Mouse (Mus musculus) small intestine, adult 2 months (tissue): ENCODE results near the gene Snhg11. TPM values are rescaled to one million over a fixed set of nuclear protein-coding genes. Genes with fewer than 3 reads are reported as not detected.
A peak's percentile ranks its signal among the peaks of the same experiment; 100 is the strongest.

ENCODE experiments used
- H3K27ac ChIP-seq: fragments of 200-500 bp; 2 replicates; pipeline ENCODE4 v1.5.1; 2012; ENCODE audit warnings: low read depth, low read length, control low read depth, inconsistent platforms; ENCODE audit not compliant: insufficient read depth
- H3K27me3 ChIP-seq: fragments of 200-500 bp; 2 replicates; pipeline ENCODE4 v1.6.1; 2012; ENCODE audit warnings: mild to moderate bottlenecking, moderate library complexity, low read length, inconsistent platforms; ENCODE audit not compliant: control insufficient read depth, insufficient read depth
- H3K36me3 ChIP-seq: fragments of 200-500 bp; 2 replicates; pipeline ENCODE4 v1.6.1; 2012; ENCODE audit warnings: mild to moderate bottlenecking, low read length, control low read depth, inconsistent platforms; ENCODE audit not compliant: control insufficient read depth, insufficient read depth
- H3K4me1 ChIP-seq: fragments of 200-500 bp; 2 replicates; pipeline ENCODE4 v1.6.1; 2012; ENCODE audit warnings: low read length, inconsistent platforms, mixed read lengths; ENCODE audit not compliant: control insufficient read depth, insufficient read depth, insufficient read length
- H3K4me3 ChIP-seq: fragments of 200-500 bp; 2 replicates; pipeline ENCODE4 v1.5.1; 2012; ENCODE audit warnings: low read depth, mild to moderate bottlenecking, control low read depth, inconsistent platforms, low read length, moderate library complexity
- CTCF ChIP-seq: fragments of 200-500 bp; IDR thresholded peaks from 2 replicates; pipeline ENCODE4 v1.5.1; 2012; ENCODE audit warnings: low read depth, mild to moderate bottlenecking, control low read depth, inconsistent platforms, low read length, moderate library complexity, mixed read lengths; ENCODE audit not compliant: insufficient replicate concordance, insufficient read length; ENCODE audit errors: extremely low read depth
- POLR2A ChIP-seq: fragments of 200-500 bp; IDR thresholded peaks from 2 replicates; pipeline ENCODE4 v1.6.1; 2012; ENCODE audit warnings: low read depth, mild to moderate bottlenecking, control low read depth, inconsistent platforms, low read length, moderate library complexity
- WGBS: fragments of 180-500 bp; shearing (Covaris S2); methylation state at CpG from one replicate; pipeline ENCODE4 v1.1.7; 2018; 5-methylcytosine and 5-hydroxymethylcytosine counted together
- polyA plus RNA-seq: library from polyadenylated mRNA; depleted of rRNA; stranded (reverse); fragments of >200 nt; gene quantifications from 2 replicates; pipeline ENCODE4 v1.2.3, GENCODE M21; 2012

Snhg11 gene
- polyA plus RNA-seq, 1 experiment = 1.4 TPM

DNA sequence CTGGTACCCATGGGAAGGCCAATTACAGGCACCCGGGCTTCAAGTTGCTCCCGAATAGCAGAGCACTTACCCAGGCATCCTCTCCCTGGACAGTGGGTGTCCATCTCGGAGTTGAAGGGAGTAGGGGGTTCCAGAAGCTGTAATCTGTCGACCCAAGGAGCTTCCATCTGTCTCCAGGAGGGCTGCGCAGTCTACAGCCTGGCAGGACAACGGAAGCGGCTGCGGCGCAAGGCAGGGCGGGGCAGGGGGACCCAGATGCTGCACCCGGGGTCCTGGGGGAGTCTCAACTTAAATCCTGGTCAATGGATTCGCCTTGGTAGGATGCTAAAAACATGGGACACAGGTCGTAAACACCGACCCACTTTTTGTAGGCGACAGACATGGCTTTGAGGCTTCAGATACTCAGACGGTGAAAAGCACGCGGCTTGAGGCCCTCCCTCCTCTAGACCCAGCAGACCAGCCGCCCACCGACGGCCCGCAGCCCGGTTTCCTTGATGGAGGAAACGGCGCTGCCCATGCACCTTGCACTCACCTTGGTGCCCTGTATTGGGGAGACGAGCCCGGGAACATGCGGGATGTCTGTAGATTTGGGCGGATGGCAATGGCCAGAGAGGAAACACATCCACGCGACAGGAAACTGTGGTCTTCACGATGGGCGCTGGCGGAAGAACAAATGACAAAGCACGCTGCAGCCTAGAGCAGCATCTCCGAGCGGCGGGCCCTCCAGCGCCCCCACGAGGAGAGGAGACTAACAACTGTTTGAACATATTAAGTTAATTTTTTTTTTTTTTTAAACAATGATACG lies 14.4 kb upstream of the Snhg11 start:
- H3K4me3 ChIP-seq = peak overlapping the region; percentile 97
- WGBS = under 1% methylated on average over 41 of the region's 41 CpGs
- peak overlapping the region; percentile 4; the same call in 1 of the 2 replicates for H3K27ac ChIP-seq
- peaks cover 32% of the 10 kb centered on the region for H3K36me3 ChIP-seq
- H3K27me3 ChIP-seq = no peaks in the 10 kb centered on the region
- H3K4me1 ChIP-seq = peaks cover 16% of the 10 kb centered on the region; the same call in 1 of the 2 replicates
- peak; percentile 60 for TF ChIP-seq POLR2A
- peak; percentile 92 for TF ChIP-seq CTCF

DNA sequence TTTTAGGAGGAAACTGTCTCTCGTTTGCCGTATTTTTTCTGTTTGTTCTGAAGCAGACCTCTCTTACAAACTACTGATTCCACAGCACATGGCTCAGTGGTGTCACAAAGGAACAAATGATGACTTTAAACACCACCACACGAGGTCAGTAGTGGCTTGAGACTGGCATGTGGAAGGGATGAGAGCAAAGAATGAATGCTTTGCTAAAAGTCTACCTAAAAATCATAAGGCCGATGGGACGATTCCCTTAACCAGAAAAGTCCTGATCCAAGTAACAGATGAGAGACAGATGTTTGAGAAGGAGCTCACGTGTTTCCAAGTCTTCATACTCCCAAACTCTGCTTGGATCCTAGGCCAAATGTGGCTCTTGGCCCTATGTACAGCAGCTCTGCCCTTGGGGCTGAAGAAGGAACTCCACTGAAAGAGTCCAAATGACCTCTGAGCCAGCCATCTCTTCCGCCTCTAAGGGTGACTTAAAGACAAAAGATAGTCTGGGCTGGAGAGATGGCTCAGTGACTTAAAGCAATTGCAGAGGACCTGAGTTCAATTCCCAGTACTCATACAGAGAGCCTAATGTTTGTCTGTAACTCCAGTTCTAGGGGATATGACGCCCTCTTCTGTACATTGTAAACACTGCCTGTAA lies 13.6 kb upstream of the Snhg11 start:
- Histone ChIP-seq H3K27ac (no peak overlapping the region), H3K4me1 (peaks cover 16% of the 10 kb centered on the region; the same call in 1 of the 2 replicates), H3K4me3 (no peak overlapping the region), H3K36me3 (peaks cover 25% of the 10 kb centered on the region), H3K27me3 (no peaks in the 10 kb centered on the region)
- no peak for TF ChIP-seq CTCF
- 32% methylated on average over 8 of the region's 8 CpGs for WGBS

DNA sequence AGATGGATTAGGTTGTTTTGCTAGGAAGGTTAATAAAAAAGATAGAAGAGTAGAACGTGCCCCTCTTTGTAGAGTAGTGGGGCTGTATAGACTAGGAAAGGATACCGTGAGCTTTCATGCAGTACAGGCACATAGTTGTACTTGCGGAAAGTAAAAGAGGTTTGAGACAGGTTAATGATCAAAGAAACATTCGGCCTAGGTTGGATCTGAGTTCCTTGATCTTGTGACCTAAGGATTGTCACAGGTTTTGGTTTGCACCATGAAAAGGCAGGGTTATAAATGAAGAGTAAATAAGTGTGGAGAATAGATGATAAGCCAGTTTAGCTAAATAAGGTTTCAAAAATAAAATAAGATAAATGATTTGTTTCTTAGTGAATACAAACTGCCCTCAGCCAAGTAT lies 11.3 kb upstream of the Snhg11 start:
- H3K4me1 ChIP-seq = peaks cover 12% of the 10 kb centered on the region; the same call in 1 of the 2 replicates
- no peaks in the 10 kb centered on the region for H3K27me3 ChIP-seq
- peaks cover 2% of the 10 kb centered on the region for H3K36me3 ChIP-seq
- H3K27ac ChIP-seq = no peak overlapping the region
- no peak for TF ChIP-seq CTCF
- no peak for TF ChIP-seq POLR2A
- H3K4me3 ChIP-seq = no peak overlapping the region
- WGBS = 51% methylated on average over 4 of the region's 4 CpGs

DNA sequence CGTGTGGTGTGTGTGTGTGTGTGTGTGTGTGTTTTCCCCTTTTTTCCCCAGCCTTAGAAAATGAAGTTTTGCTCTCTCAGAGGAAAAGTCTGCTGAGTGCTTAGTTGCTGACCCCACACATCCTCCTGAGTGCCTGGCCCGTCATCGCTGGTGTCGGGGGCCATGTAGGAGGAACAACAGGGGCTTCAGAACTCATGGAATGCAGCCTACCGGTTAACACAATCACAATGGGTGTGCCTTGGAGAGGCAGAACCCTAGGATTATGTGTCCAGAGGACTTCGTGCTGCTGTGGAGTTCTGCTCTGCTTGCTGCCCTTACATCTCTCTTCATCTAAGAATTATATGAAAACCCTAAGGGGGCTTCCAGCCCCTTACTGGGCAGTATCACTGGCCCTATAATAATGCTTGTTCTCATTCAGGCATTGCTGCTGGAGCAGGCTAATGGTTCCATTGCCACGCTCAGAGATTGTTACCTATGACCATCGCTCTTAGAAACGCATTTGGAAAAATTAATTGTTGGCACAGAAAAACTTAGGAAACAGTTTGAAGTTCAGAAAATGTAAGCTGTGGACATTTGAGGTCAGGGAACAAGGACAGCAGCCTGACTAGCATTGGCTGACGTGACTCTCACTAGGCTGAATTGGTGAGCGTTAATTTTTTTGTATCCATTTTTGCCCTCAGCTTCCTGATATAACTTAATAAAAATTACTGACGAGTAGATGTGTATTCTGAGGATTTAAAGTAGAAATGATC lies 10.2 kb upstream of the Snhg11 start:
- Histone ChIP-seq H3K27me3 (no peaks in the 10 kb centered on the region), H3K27ac (no peak overlapping the region), H3K36me3 (no peaks in the 10 kb centered on the region), H3K4me1 (peaks cover 6% of the 10 kb centered on the region; the same call in 1 of the 2 replicates), H3K4me3 (no peak overlapping the region)
- WGBS = 80% methylated on average over 12 of the region's 12 CpGs
- no peak for TF ChIP-seq CTCF
- TF ChIP-seq POLR2A = no peak

DNA sequence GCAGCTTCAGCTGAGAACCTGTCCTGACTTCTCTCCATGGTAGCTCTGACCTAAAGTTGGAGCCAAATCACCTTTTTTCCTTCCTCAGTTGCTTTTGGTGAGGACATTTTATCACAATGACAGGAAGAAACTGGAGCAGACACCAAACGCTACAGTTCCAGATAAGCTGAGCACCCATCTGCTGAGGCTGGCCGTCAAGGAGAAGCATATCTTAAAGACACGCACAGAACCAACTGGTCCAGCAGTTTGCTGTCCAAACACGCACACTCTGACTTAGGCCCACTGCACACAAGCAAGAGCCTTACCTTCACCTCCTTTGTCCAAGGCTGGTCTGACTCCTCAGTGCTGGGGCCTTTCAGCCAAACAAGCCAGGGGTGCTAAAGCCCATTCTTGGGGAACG lies 7.8 kb upstream of the Snhg11 start:
- 80% methylated on average over 5 of the region's 5 CpGs for WGBS
- TF ChIP-seq CTCF (no peak), POLR2A (no peak)
- Histone ChIP-seq H3K27me3 (no peaks in the 10 kb centered on the region), H3K36me3 (no peaks in the 10 kb centered on the region), H3K4me1 (0 out of 2 replicates have a peak, but pooled peaks cover 2% of the 10 kb centered on the region), H3K27ac (no peak overlapping the region), H3K4me3 (no peak overlapping the region)

- 91% methylated on average over 8 of the region's 8 CpGs for WGBS
- H3K36me3 ChIP-seq = no peaks in the 10 kb centered on the region
- TF ChIP-seq CTCF = no peak
- TF ChIP-seq POLR2A = no peak
- H3K27ac ChIP-seq = no peak overlapping the region
- 0 out of 2 replicates have a peak, but pooled peaks cover 2% of the 10 kb centered on the region for H3K4me1 ChIP-seq
- H3K27me3 ChIP-seq = no peaks in the 10 kb centered on the region
- no peak overlapping the region for H3K4me3 ChIP-seq
Measured at GRCm38 (mm10) chr2:158368313-158368712, 7.1 kb upstream of the Snhg11 start.

- Histone ChIP-seq H3K27ac (no peak overlapping the region), H3K36me3 (no peaks in the 10 kb centered on the region), H3K4me1 (0 out of 2 replicates have a peak, but pooled peaks cover 2% of the 10 kb centered on the region), H3K4me3 (no peak overlapping the region), H3K27me3 (no peaks in the 10 kb centered on the region)
- WGBS = 79% methylated on average over 3 of the region's 3 CpGs
- TF ChIP-seq POLR2A (no peak), CTCF (no peak)
Measured at GRCm38 (mm10) chr2:158369474-158370172, 5.8 kb upstream of the Snhg11 start.
